8 mouse cellular contexts compared by ENCODE assay signal in genomic region chr14:59440039-59440438, GRCm38 (mm10). TPM values are rescaled to one million over a fixed set of nuclear protein-coding genes. Genes with fewer than 3 reads are reported as not detected.
A peak's percentile ranks its signal among the peaks of the same experiment; 100 is the strongest.
DNase-seq lines count a peak whose midpoint lies in the region; ATAC-seq and TF ChIP-seq lines count a peak whose summit lies in the region.

No protein-coding gene starts in this region.

- peak overlapping the region; percentile 65 for H3K4me2 ChIP-seq in heart, embryonic 11.5 days
- H3K4me2 ChIP-seq in forebrain, embryonic 12.5 days = peak overlapping the region; percentile 64
- peak overlapping the region; percentile 87 for H3K4me2 ChIP-seq in liver, postnatal 0 days (ENCODE audit: low read depth, low read length)

- no peaks in the 10 kb centered on the region for H3K4me1 ChIP-seq in heart, embryonic 11.5 days (ENCODE audit: control insufficient read depth, insufficient read depth, low read length)
- H3K4me1 ChIP-seq in forebrain, embryonic 12.5 days = peaks cover 9% of the 10 kb centered on the region
- no peaks in the 10 kb centered on the region; the same call in 1 of the 2 replicates for H3K4me1 ChIP-seq in liver, postnatal 0 days (ENCODE audit: insufficient read depth)

- H3K36me3 ChIP-seq in heart, embryonic 11.5 days (ENCODE audit: control insufficient read depth, insufficient read depth, low read length) = no peaks in the 10 kb centered on the region
- no peaks in the 10 kb centered on the region for H3K36me3 ChIP-seq in forebrain, embryonic 12.5 days (replicated peaks)
- peaks cover 8% of the 10 kb centered on the region; the same call in 1 of the 2 replicates for H3K36me3 ChIP-seq in liver, postnatal 0 days (replicated peaks; ENCODE audit: insufficient read depth, low read length)

- TF ChIP-seq EP300 in liver, postnatal 0 days (IDR thresholded peaks at IDR 0.05; ENCODE audit: low read depth) = no peak

- H3K27me3 ChIP-seq in heart, embryonic 11.5 days (ENCODE audit: control insufficient read depth, insufficient read depth, low read length) = no peaks in the 10 kb centered on the region
- H3K27me3 ChIP-seq in forebrain, embryonic 12.5 days = no peaks in the 10 kb centered on the region
- H3K27me3 ChIP-seq in liver, postnatal 0 days (ENCODE audit: insufficient read depth, low read length) = no peaks in the 10 kb centered on the region

- H3K27ac ChIP-seq in heart, embryonic 11.5 days (ENCODE audit: low read depth, low read length) = no peak overlapping the region
- no peak overlapping the region for H3K27ac ChIP-seq in forebrain, embryonic 12.5 days
- peak overlapping the region; percentile 97 for H3K27ac ChIP-seq in liver, postnatal 0 days (ENCODE audit: low read depth)

- WGBS in heart, embryonic 11.5 days (ENCODE audit: insufficient replicate concordance) = 12% methylated on average over 7 of the region's 7 CpGs
- WGBS in forebrain, embryonic 12.5 days = 23% methylated on average over 7 of the region's 7 CpGs
- 6% methylated on average over 7 of the region's 7 CpGs for WGBS in liver, postnatal 0 days (ENCODE audit: insufficient replicate concordance)

- no peaks in the 10 kb centered on the region for H3K9me3 ChIP-seq in heart, embryonic 11.5 days (replicated peaks; ENCODE audit: control insufficient read depth, low read length)
- no peaks in the 10 kb centered on the region for H3K9me3 ChIP-seq in forebrain, embryonic 12.5 days
- no peaks in the 10 kb centered on the region for H3K9me3 ChIP-seq in liver, postnatal 0 days (ENCODE audit: low read length)

- H3K9ac ChIP-seq in heart, embryonic 11.5 days (ENCODE audit: low read depth, low read length) = peak overlapping the region; percentile 91
- H3K9ac ChIP-seq in forebrain, embryonic 12.5 days = peak overlapping the region; percentile 82
- H3K9ac ChIP-seq in liver, postnatal 0 days (replicated peaks) = peak overlapping the region; percentile 95

- H3K4me3 ChIP-seq in heart, embryonic 11.5 days (ENCODE audit: low read depth, low read length) = peak overlapping the region; percentile 83
- peak overlapping the region; percentile 83 for H3K4me3 ChIP-seq in forebrain, embryonic 12.5 days (replicated peaks)
- H3K4me3 ChIP-seq in liver, postnatal 0 days (ENCODE audit: low read depth, low read length) = peak overlapping the region; percentile 85

- TF ChIP-seq CTCF in liver, postnatal 0 days (IDR thresholded peaks at IDR 0.05; ENCODE audit: low read depth) = no peak

- no peak for DNase-seq in heart, postnatal 4 days
- DNase-seq in CD4-positive helper T cell, adult 2 months (ENCODE audit: low read depth, low spot score) = peak; percentile 35
- no peak for DNase-seq in liver, postnatal 0 days
- DNase-seq in cerebellum, postnatal 36 days = no peak
- no peak for DNase-seq in left cerebral cortex, adult 18-20 months (ENCODE audit: low spot score in 2 of 2)
- no peak for DNase-seq in spleen, adult 12 weeks (ENCODE audit: low spot score)

- ATAC-seq in heart, embryonic 11.5 days (replicated peaks; ENCODE audit: insufficient number of reproducible peaks, low FRiP score, low TSS enrichment) = no peak
- no peak for ATAC-seq in forebrain, embryonic 12.5 days (ENCODE audit: low FRiP score)
- ATAC-seq in liver, postnatal 0 days = no peak

RNA-seq across cellular contexts. Expression of gene Setdb2, which starts 0.6 kb away (rescaled TPM):
- polyA plus RNA-seq in heart, embryonic 11.5 days (2014; fragmentation: Nextera tagmentation; extraction: Ambion mirVana) = 8.9 and 9.9 TPM in 2 replicates
- 10 to 100 TPM; 11.7 to 12.8 TPM for total RNA-seq in heart, postnatal 4 days (2021)
- polyA plus RNA-seq in forebrain, embryonic 12.5 days (2016; fragmentation: Nextera tagmentation; extraction: Ambion mirVana) = 11.7 and 13.0 TPM in 2 replicates
- 8.1 and 9.5 TPM in 2 replicates for polyA plus RNA-seq in liver, postnatal 0 days (2015; fragmentation: Nextera tagmentation; extraction: Ambion mirVana)
- total RNA-seq in left cerebral cortex, adult 18-20 months (2021) = 1 to 10 TPM; 4.9 to 7.1 TPM

RNA-seq across cellular contexts. Expression of gene Cab39l, which starts 0.7 kb away (rescaled TPM):
- polyA plus RNA-seq in heart, embryonic 11.5 days (2014; fragmentation: Nextera tagmentation; extraction: Ambion mirVana) = 30.5 and 31.1 TPM in 2 replicates
- total RNA-seq in heart, postnatal 4 days (2021) = 10 to 100 TPM; 19.3 to 22.5 TPM
- polyA plus RNA-seq in forebrain, embryonic 12.5 days (2016; fragmentation: Nextera tagmentation; extraction: Ambion mirVana) = 35.5 and 37.5 TPM in 2 replicates
- polyA plus RNA-seq in liver, postnatal 0 days (2015; fragmentation: Nextera tagmentation; extraction: Ambion mirVana) = 25.0 and 25.4 TPM in 2 replicates
- 10 to 100 TPM; 27.1 to 27.7 TPM for total RNA-seq in left cerebral cortex, adult 18-20 months (2021)

RNA-seq across cellular contexts. Expression of gene Phf11c, which starts 44.9 kb away (rescaled TPM):
- polyA plus RNA-seq in heart, embryonic 11.5 days (2014; fragmentation: Nextera tagmentation; extraction: Ambion mirVana) = 0.80 and 0.96 TPM in 2 replicates
- under 1 TPM; 0.77 to 0.91 TPM for total RNA-seq in heart, postnatal 4 days (2021)
- polyA plus RNA-seq in forebrain, embryonic 12.5 days (2016; fragmentation: Nextera tagmentation; extraction: Ambion mirVana) = 0.68 and 0.72 TPM in 2 replicates
- 0.50 and 0.79 TPM in 2 replicates for polyA plus RNA-seq in liver, postnatal 0 days (2015; fragmentation: Nextera tagmentation; extraction: Ambion mirVana)
- under 1 TPM; 0.28 to 0.37 TPM for total RNA-seq in left cerebral cortex, adult 18-20 months (2021)
